Mouse (Mus musculus): ENCODE measurements around the gene Ski.

GRCm38 (mm10) chr4:155126602-155127372, 95.6 kb downstream of the Ski start:
- TF ChIP-seq CTCF (IDR thresholded peaks at IDR 0.05; ENCODE audit: borderline replicate concordance, extremely low read depth, insufficient read depth, insufficient read length), result no peak
- TF ChIP-seq POLR2A (IDR thresholded peaks at IDR 0.05; ENCODE audit: borderline replicate concordance, extremely low read depth, insufficient read depth, insufficient read length, poor library complexity, severe bottlenecking), result no peak
